Mouse (Mus musculus): ENCODE data around the gene Sh3bgrl2. TPM values are rescaled to one million over a fixed set of nuclear protein-coding genes. Genes with fewer than 3 reads are reported as not detected.

Sh3bgrl2 gene
- polyA plus RNA-seq, 1 experiment from 2014 or later: 17.9 TPM

DNA sequence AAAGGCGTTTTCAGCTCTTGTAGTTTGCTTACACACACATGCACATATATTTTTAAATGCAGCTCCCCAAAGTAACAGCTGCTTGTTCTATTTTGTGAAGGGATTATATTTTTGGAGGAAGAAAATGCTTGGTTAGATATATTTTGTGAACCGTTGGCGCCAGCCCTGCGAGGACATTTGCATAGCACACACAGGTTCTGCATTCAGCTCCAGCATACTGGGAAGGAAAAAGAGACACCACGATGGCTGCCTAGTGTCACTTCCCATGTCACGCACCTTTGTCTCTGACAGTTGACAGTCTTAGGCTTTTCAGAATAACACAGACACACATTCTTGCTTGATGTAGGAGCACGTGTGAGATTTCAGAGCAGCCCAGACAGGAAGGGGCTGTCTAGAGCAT is 49.9 kb downstream of the Sh3bgrl2 start:
- H3K9ac ChIP-seq (ENCODE audit: low read depth, low read length): no peak overlapping the region
- no peak overlapping the region for H3K4me2 ChIP-seq (ENCODE audit: low read depth, low read length)
- H3K27me3 ChIP-seq (replicated peaks; ENCODE audit: control insufficient read depth, insufficient read depth, low read length): no peaks in the 10 kb centered on the region
- ATAC-seq: no peak
- no peak overlapping the region for H3K27ac ChIP-seq (ENCODE audit: low read length)
- WGBS: 85% methylated on average over 7 of the region's 7 CpGs
- H3K9me3 ChIP-seq (ENCODE audit: control insufficient read depth, low read length): no peaks in the 10 kb centered on the region
- no peak overlapping the region for H3K4me3 ChIP-seq (ENCODE audit: low read length)
- H3K36me3 ChIP-seq (ENCODE audit: control insufficient read depth, insufficient read depth, low read length): no peaks in the 10 kb centered on the region
- H3K4me1 ChIP-seq (ENCODE audit: control insufficient read depth, insufficient read depth, low read length): no peaks in the 10 kb centered on the region

DNA sequence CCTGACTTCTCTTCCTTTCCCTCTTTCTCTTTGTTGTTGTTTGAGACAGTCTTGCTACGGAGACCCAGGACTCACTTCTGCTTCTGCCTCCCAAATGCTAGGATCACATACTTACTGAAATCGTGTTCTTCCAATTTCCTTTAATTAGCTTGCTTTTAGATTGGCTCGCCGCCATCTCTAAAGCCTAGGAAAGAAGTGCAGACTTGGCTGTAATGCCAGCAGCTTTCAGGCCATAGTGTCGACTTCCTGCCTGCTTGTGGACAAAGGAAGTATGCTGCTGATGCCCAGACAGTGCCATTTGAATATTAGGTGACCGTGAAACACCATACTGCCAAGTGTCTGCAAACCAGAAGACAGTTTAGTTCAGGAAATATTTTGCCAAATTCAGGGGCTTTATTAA is 51.4 kb downstream of the Sh3bgrl2 start:
- H3K27me3 ChIP-seq (replicated peaks; ENCODE audit: control insufficient read depth, insufficient read depth, low read length): no peaks in the 10 kb centered on the region

DNA sequence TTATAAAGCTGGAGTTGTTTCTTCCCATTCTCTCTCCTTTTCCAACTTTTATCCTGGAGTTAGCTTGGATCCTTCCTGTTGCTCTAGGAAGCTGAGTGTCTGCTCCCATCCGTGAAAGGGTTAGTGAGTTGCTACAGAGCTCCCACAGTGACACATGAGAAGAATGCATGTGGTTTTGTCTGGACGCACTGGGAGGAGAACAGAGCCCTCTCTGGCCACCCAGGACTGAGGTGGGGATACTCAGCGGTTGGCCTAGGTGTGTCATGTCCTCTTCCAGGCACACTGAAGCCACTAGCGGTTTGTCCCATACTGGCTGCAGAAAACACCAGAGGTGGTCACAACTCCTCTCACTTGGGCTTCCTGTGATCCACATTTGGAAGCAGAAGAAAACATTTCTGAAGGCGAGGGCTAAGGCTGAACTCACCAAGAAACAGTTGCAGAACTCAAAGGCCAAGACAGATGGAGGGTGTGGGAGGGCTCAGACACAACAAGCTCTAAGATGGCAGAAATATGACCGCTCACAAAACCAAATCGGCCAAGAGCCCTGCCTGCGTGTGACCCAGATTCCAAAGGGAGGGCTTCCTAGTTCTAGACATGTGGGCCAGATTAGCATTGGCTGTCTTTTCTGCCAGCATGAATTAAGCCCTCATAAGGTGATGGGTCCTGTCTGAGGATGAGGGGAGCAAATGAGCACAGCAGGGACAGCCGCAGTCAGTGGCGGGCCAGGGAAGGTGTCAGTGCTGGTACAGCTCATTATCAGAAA is 52.3 kb downstream of the Sh3bgrl2 start:
- no peak overlapping the region for H3K9ac ChIP-seq (ENCODE audit: low read depth, low read length)
- 85% methylated on average over 10 of the region's 10 CpGs for WGBS
- H3K36me3 ChIP-seq (ENCODE audit: control insufficient read depth, insufficient read depth, low read length): no peaks in the 10 kb centered on the region
- no peaks in the 10 kb centered on the region for H3K27me3 ChIP-seq (replicated peaks; ENCODE audit: control insufficient read depth, insufficient read depth, low read length)
- H3K4me3 ChIP-seq (ENCODE audit: low read length): no peak overlapping the region
- H3K27ac ChIP-seq (ENCODE audit: low read length): no peak overlapping the region
- H3K9me3 ChIP-seq (ENCODE audit: control insufficient read depth, low read length): no peaks in the 10 kb centered on the region
- no peak overlapping the region for H3K4me2 ChIP-seq (ENCODE audit: low read depth, low read length)
- no peak for ATAC-seq
- H3K4me1 ChIP-seq (ENCODE audit: control insufficient read depth, insufficient read depth, low read length): no peaks in the 10 kb centered on the region

More for the DNA sequence above, 51.4 kb downstream of the Sh3bgrl2 start:
- Histone ChIP-seq H3K4me2 (ENCODE audit: low read depth, low read length) (no peak overlapping the region), H3K27ac (ENCODE audit: low read length) (no peak overlapping the region), H3K4me3 (ENCODE audit: low read length) (no peak overlapping the region), H3K9ac (ENCODE audit: low read depth, low read length) (no peak overlapping the region), H3K4me1 (ENCODE audit: control insufficient read depth, insufficient read depth, low read length) (no peaks in the 10 kb centered on the region), H3K36me3 (ENCODE audit: control insufficient read depth, insufficient read depth, low read length) (no peaks in the 10 kb centered on the region), H3K9me3 (ENCODE audit: control insufficient read depth, low read length) (no peaks in the 10 kb centered on the region)
- WGBS: 58% methylated on average over 6 of the region's 6 CpGs
- ATAC-seq: no peak

DNA sequence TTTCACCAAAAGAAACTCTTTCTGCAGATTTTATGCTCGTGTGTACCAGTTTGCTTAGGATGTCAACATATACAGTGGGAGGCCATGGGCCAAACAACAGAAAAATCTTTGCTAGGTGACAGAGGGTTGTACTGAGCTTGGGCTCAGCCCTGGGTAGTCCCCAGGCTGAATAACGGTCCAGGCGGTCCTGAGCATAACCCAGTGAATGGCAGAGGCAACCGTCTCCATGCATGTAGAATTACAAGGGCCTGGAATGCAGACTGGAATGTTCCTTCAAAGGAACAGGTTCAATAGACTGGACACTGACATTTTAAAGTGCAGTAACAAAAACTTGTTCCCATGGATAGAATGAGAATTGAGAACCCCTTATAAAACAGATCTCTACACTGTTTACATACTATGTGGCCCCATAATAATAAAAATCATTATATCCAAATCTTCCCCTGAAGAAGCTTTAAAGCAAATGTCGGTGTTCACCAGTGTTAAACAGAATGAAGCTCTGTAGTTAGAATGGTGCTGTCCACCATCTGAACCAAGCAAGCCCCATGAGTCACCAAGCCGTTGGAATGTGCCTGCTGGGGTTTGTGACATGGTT is 54.1 kb downstream of the Sh3bgrl2 start:
- H3K9ac ChIP-seq (ENCODE audit: low read depth, low read length): no peak overlapping the region
- H3K4me1 ChIP-seq (ENCODE audit: control insufficient read depth, insufficient read depth, low read length): peaks cover 4% of the 10 kb centered on the region; the same call in 1 of the 2 replicates
- ATAC-seq: no peak
- H3K9me3 ChIP-seq (ENCODE audit: control insufficient read depth, low read length): no peaks in the 10 kb centered on the region
- no peak overlapping the region for H3K27ac ChIP-seq (ENCODE audit: low read length)
- no peak overlapping the region for H3K4me2 ChIP-seq (ENCODE audit: low read depth, low read length)
- no peak overlapping the region for H3K4me3 ChIP-seq (ENCODE audit: low read length)
- WGBS: 67% methylated on average over 6 of the region's 6 CpGs
- H3K27me3 ChIP-seq (replicated peaks; ENCODE audit: control insufficient read depth, insufficient read depth, low read length): no peaks in the 10 kb centered on the region
- no peaks in the 10 kb centered on the region for H3K36me3 ChIP-seq (ENCODE audit: control insufficient read depth, insufficient read depth, low read length)

DNA sequence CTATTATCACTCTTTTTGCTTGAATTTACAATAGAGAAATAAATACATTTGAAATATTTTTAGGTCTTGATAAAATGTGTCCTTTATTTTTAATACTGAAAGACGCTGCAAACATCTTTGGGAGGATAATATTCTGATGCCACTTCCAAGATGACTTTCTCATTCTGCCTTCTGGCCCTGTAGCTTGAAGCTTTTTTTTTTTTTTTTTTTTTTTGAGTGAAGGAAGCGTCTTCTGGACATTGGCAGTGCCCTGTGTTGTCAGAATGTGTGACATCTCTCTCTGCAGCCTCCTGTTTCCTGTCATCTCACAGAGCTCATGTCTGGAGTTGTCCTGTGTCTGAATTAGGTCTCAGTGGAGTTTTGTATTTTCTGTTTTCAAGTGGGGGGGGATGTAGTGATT is 55.0 kb downstream of the Sh3bgrl2 start:
- Histone ChIP-seq H3K4me2 (ENCODE audit: low read depth, low read length) (no peak overlapping the region), H3K36me3 (ENCODE audit: control insufficient read depth, insufficient read depth, low read length) (no peaks in the 10 kb centered on the region), H3K27me3 (replicated peaks; ENCODE audit: control insufficient read depth, insufficient read depth, low read length) (no peaks in the 10 kb centered on the region), H3K9me3 (ENCODE audit: control insufficient read depth, low read length) (no peaks in the 10 kb centered on the region), H3K4me3 (ENCODE audit: low read length) (no peak overlapping the region), H3K27ac (ENCODE audit: low read length) (no peak overlapping the region), H3K9ac (ENCODE audit: low read depth, low read length) (no peak overlapping the region), H3K4me1 (ENCODE audit: control insufficient read depth, insufficient read depth, low read length) (peaks cover 4% of the 10 kb centered on the region; the same call in 1 of the 2 replicates)
- ATAC-seq: no peak
- 64% methylated on average over 2 of the region's 2 CpGs for WGBS

DNA sequence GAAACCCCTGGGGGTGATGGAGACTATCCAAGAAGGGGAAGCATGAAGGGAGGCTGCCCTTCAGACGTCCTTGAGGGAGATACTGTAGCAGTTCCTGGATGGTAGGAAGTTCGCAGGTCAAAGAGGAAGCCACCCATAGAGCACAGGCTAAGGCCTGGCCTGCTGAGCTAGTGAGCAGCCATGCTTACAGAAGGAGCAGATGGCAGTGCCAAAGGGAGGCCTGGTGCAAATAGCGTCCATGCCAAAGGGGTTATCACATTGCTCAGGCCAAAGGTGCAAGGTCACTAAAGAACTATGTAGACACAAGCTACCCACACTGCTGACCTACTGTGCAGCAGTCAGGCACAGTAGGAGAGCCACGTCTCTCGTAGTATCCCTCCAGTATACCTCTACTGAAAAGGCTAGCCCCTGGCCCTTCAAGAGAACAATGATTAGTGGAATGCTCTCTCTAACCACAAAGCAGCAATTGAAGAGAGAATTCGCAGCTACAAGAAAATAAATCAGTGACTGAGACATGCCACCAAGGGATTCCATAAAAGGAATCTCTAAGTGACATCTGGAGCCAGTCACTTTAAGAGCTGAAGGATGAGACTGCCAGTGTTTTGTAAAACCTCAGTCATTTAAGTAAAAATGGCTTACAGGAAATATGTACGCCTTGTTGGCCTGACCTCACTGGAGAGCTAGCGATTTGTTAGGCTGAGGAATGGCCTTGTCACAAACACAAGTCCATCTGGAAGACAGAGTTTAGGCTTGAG is 57.9 kb downstream of the Sh3bgrl2 start:
- Histone ChIP-seq H3K27ac (ENCODE audit: low read length) (peak overlapping the region; percentile 50; the same call in 1 of the 2 replicates), H3K4me3 (ENCODE audit: low read length) (no peak overlapping the region), H3K36me3 (ENCODE audit: control insufficient read depth, insufficient read depth, low read length) (no peaks in the 10 kb centered on the region), H3K9ac (ENCODE audit: low read depth, low read length) (no peak overlapping the region), H3K4me1 (ENCODE audit: control insufficient read depth, insufficient read depth, low read length) (peaks cover 4% of the 10 kb centered on the region; the same call in 1 of the 2 replicates), H3K4me2 (ENCODE audit: low read depth, low read length) (no peak overlapping the region), H3K27me3 (replicated peaks; ENCODE audit: control insufficient read depth, insufficient read depth, low read length) (no peaks in the 10 kb centered on the region), H3K9me3 (ENCODE audit: control insufficient read depth, low read length) (no peaks in the 10 kb centered on the region)
- 52% methylated on average over 8 of the region's 8 CpGs for WGBS
- ATAC-seq: 0 out of 2 replicates have a peak, but pooled peaks have one; percentile 28

DNA sequence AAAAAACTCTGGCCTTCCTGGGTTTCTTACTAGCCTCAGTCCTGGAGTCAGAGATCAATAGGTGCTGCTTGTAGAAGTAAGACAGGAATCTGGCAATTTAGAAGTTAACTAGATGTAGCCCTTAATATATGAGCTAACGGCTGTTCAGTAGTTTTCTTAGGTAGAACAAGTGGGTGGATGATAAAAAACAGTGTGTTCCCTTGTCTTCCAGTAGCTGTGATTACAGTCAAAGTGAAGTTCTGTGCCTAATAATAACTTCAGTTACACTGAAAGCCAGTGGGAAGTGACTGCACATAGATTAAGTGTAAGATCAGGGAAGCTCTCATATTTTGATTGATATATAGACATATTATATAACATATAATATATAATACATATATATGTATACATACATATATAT is 60.0 kb downstream of the Sh3bgrl2 start:
- 70% methylated on average over 1 of the region's 1 CpGs for WGBS
- Histone ChIP-seq H3K27me3 (replicated peaks; ENCODE audit: control insufficient read depth, insufficient read depth, low read length) (no peaks in the 10 kb centered on the region), H3K27ac (ENCODE audit: low read length) (no peak overlapping the region), H3K9me3 (ENCODE audit: control insufficient read depth, low read length) (no peaks in the 10 kb centered on the region), H3K9ac (ENCODE audit: low read depth, low read length) (no peak overlapping the region), H3K4me3 (ENCODE audit: low read length) (no peak overlapping the region), H3K36me3 (ENCODE audit: control insufficient read depth, insufficient read depth, low read length) (no peaks in the 10 kb centered on the region), H3K4me1 (ENCODE audit: control insufficient read depth, insufficient read depth, low read length) (peaks cover 4% of the 10 kb centered on the region; the same call in 1 of the 2 replicates), H3K4me2 (ENCODE audit: low read depth, low read length) (no peak overlapping the region)
- no peak for ATAC-seq

DNA sequence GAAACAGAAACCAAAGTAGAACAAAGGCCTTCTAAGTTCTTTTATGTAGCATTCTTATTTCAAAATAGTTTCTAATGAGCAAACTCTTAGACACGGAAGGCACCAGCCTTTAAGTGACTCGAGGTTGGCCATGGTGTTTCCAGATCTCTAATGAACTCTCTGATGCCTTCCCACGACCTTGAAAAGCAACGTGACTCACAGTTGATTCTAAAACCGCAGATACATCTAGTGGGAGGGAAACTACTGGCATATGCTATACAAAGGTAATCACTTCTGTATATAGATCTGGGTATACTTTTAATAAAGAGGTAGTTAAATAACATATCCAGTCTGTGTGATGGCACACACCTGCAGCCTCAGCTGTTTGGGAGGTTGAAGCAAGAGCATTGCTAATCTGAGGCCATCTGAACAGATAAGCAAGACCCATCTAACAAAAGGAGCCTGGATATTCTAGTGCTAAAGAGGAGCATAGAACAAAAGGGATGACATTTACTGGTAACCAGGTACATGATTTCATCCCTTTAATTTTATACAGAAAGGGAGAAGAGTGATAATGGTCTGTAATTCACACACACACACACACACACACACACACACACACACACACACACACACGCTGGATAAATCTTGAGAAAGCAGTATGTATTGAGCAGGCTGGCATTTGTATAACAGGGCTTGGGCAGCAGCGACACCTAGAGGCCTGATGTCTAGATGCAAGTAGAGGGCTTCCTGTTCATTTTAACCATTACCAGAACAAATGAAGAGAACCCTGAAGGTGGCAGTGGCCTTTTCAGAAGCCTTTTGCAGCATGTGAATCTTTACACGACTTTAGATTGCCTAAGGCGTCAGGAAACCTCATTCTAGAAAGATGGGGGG is 61.5 kb downstream of the Sh3bgrl2 start:
- no peak overlapping the region for H3K27ac ChIP-seq (ENCODE audit: low read length)
- 40% methylated on average over 9 of the region's 9 CpGs for WGBS
- peak; percentile 69 for ATAC-seq
- no peak overlapping the region for H3K9ac ChIP-seq (ENCODE audit: low read depth, low read length)
- H3K4me3 ChIP-seq (ENCODE audit: low read length): no peak overlapping the region
- no peaks in the 10 kb centered on the region for H3K36me3 ChIP-seq (ENCODE audit: control insufficient read depth, insufficient read depth, low read length)
- H3K4me1 ChIP-seq (ENCODE audit: control insufficient read depth, insufficient read depth, low read length): peaks cover 4% of the 10 kb centered on the region; the same call in 1 of the 2 replicates
- H3K4me2 ChIP-seq (ENCODE audit: low read depth, low read length): no peak overlapping the region
- H3K9me3 ChIP-seq (ENCODE audit: control insufficient read depth, low read length): no peaks in the 10 kb centered on the region
- no peaks in the 10 kb centered on the region for H3K27me3 ChIP-seq (replicated peaks; ENCODE audit: control insufficient read depth, insufficient read depth, low read length)

Measured in intestine, embryonic 16.5 days (tissue).